In the genomic region with DNA sequence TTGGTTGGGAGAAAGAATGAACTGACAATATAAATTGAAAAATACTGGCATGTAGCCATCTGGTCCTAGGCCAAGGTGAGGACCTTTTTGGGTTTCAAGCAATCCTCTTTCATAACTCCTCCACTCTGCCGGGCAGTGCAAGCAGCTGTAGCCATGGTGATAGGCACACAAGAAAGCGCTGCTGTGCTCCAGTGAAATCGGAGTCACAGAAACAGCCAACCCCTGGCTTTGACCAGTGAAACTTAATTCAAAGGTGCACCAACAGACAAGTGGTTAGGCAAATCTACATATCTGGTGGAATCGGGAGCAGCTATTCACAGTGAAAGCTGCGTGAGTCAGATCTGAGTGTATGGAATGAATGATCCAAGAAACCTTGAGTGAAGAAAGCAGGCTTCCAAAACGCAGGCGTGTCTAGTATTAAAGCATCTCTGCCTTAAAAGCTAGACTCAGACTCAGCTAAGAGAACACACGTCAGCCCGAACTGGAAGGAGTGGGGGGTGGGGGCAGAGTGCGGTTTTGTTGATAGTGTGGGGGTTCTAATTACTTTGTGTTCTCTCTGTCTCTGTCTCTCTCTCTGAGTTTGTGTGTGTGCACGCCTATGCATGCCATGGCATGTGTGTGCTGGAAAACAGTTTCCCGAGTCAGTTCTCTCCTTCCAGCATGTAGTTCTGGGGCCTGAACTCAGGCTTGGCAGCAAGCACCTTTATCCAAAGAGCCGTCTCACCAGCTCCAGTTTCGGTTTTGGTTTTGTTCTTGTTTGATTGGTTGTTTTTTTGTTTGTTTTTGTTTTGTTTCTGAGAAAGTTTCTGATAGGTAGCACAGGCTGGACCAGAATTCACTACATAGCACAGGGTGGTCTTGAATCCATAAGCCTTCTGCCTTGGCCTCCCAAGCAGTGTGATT, we compare ENCODE assay signal across 8 mouse cellular contexts. TPM values are rescaled to one million over a fixed set of nuclear protein-coding genes. Genes with fewer than 3 reads are reported as not detected.
A peak's percentile ranks its signal among the peaks of the same experiment; 100 is the strongest.
DNase-seq lines count a peak whose midpoint lies in the region; ATAC-seq and TF ChIP-seq lines count a peak whose summit lies in the region.

No protein-coding gene starts in this region.

- peak; percentile 29; the same call in 1 of the 2 replicates for ATAC-seq in heart, embryonic 16.5 days (replicated peaks; ENCODE audit: extremely low read depth, insufficient read depth, low FRiP score)

- H3K4me1 ChIP-seq in heart, embryonic 16.5 days (ENCODE audit: control insufficient read depth, insufficient read depth, low read length): peaks cover 5% of the 10 kb centered on the region; the same call in 1 of the 2 replicates
- H3K4me1 ChIP-seq in lung, adult 2 months (ENCODE audit: control insufficient read depth, insufficient read depth, low read length): peaks cover 4% of the 10 kb centered on the region; the same call in 1 of the 2 replicates

- TF ChIP-seq POLR2A in lung, adult 2 months (IDR thresholded peaks at IDR 0.05; ENCODE audit: borderline replicate concordance, extremely low read depth, low read depth, low read length): no peak

- H3K27me3 ChIP-seq in heart, embryonic 16.5 days (ENCODE audit: control insufficient read depth, insufficient read depth, low read length): no peaks in the 10 kb centered on the region

- TF ChIP-seq CTCF in lung, adult 2 months (IDR thresholded peaks at IDR 0.05; ENCODE audit: insufficient read depth, low read length): no peak

- no peak overlapping the region for H3K4me2 ChIP-seq in heart, embryonic 16.5 days (ENCODE audit: low read depth, low read length)

- H3K9me3 ChIP-seq in heart, embryonic 16.5 days (replicated peaks; ENCODE audit: control insufficient read depth, low read length): no peaks in the 10 kb centered on the region

- H3K4me3 ChIP-seq in heart, embryonic 16.5 days (ENCODE audit: low read length): no peak overlapping the region
- H3K4me3 ChIP-seq in lung, adult 2 months (replicated peaks; ENCODE audit: extremely low read depth, low read depth, low read length): no peak overlapping the region

- H3K36me3 ChIP-seq in heart, embryonic 16.5 days (ENCODE audit: control insufficient read depth, insufficient read depth): peaks cover 40% of the 10 kb centered on the region

- intact Hi-C loops in left cerebral cortex, postnatal 25 days (cut with DNase I): no loop called here

- 58% methylated on average over 14 of the region's 14 CpGs for WGBS in heart, embryonic 16.5 days
- 57% methylated on average over 14 of the region's 14 CpGs for WGBS in lung, adult 2 months

- H3K27ac ChIP-seq in heart, embryonic 16.5 days (ENCODE audit: low read length): no peak overlapping the region

- DNase-seq in left cerebral cortex, postnatal 25 days (ENCODE audit: low spot score in 2 of 2): peak; percentile 22 to 35
- no peak for DNase-seq in left cerebral cortex, adult 18-20 months (ENCODE audit: low spot score in 2 of 2)
- peak; percentile 74 for DNase-seq in adrenal gland, adult 8-10 months
- peak; percentile 19 for DNase-seq in lung, adult 2 months
- DNase-seq in cerebellum, adult 11 months: no peak
- DNase-seq in cerebellum, adult 18-20 months: no peak
- DNase-seq in layer of hippocampus, adult 18-20 months (ENCODE audit: low spot score in 2 of 2): no peak

- no peak overlapping the region for H3K9ac ChIP-seq in heart, embryonic 16.5 days (ENCODE audit: low read length)

RNA-seq across cellular contexts. Expression of gene Vangl1, which starts 44.8 kb away (rescaled TPM):
- 1 to 10 TPM; 4.2 to 5.7 TPM for total RNA-seq in left cerebral cortex, postnatal 25 days (2021)
- 1 to 10 TPM; 4.3 to 5.1 TPM for total RNA-seq in left cerebral cortex, adult 18-20 months (2021)
- 10 to 100 TPM; 25.7 to 40.5 (median 29.8) TPM for total RNA-seq in adrenal gland, adult 8-10 months (2022)
- polyA plus RNA-seq in heart, embryonic 16.5 days (2015; fragmentation: Nextera tagmentation; extraction: Ambion mirVana): 22.9 and 25.3 TPM in 2 replicates
- 26.9 and 31.5 TPM in 2 replicates for polyA plus RNA-seq in lung, adult 2 months (2012; rRNA removed)
- total RNA-seq in layer of hippocampus, adult 18-20 months (2021): 1 to 10 TPM; 5.5 to 7.8 TPM

Comparison
In these comparisons a context has a peak if more than half of its experiments do, and no peak if none do; other contexts are left out.
1. DNase-seq: peak in left cerebral cortex, postnatal 25 days (2 of 2), adrenal gland, adult 8-10 months (single experiment) and lung, adult 2 months (single experiment); none in left cerebral cortex, adult 18-20 months (0 of 2), cerebellum, adult 11 months (single experiment), cerebellum, adult 18-20 months (0 of 2) and layer of hippocampus, adult 18-20 months (0 of 2).